Mouse (Mus musculus) Muller cell, postnatal 12 days (primary cell): Measurements from ENCODE around the gene Prr19.
A peak's percentile ranks its signal among the peaks of the same experiment; 100 is the strongest.
"Not testable (repeated sequence)": the region's sequence is repeated elsewhere in the genome, so short reads cannot be mapped to it uniquely, and the experiment has no call there.

Experiments used
- DNase-seq: peaks from one replicate; pipeline ENCODE4 v3.0.0-alpha.2; 2015; ENCODE audit errors: inconsistent ontology term

The Prr19 gene

DNA sequence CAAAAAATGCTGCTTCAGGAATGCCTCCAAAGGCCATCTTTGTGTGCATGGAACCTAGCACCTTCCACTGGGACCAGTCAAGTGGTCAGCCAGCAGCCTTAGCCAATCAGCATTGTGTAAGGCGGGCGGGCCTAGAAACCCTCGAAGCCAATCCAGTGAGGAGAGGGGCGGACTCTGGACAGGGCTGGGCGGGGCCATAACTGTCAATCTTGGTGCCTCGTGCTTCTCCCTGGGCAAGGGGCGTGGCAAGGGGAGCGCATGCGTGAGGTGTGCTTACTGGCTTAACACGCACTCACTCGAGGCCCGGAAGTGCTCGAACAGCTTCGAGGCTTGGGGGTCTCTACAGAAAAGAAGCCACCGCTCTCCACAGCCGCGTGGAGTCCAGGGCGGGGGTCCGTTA lies at the start of gene Prr19:
TSS of gene Prr19 (plus strand) at position 349 of the 400 bp plus-strand sequence.
- DNase-seq, result peak; percentile 57

DNA sequence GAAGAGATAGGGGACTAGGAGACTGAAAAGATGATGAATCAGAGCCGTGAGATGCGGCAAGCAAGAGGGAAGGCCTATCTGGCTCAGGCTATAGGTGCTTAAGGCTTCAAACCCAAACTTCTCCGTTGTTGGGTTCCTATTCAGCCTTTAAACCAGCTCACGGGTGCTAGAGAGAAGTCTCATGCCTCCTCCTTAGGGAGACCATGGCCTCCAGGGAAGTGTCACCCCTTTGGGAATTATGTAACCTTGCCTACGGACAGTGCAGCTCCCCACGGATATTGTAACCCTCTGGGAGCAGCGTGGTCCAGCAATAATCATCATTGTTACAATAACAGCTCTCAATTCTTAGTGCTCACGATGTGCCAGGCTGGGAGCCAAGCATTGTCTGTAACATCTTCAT lies 49.4 kb upstream of the Prr19 start:
- DNase-seq, result peak; percentile 42

DNA sequence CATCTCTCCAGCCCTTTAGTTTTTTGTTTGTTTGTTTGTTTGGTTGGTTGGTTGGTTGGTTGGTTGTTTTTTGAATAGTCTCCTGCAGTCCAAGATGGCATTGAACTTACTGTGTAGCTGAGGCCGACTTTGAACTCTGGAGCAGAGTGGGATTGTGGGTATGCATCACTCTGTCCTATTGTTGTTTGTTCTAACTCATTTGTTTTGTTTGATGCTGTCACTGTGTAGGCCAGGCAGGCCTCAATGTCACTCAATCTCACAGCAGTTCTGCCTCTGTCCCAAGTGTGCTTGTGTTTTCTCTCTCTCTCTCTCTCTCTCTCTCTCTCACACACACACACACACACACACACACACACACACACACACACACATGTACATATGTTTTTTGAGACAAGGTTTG lies 39.3 kb upstream of the Prr19 start:
- no peak for DNase-seq

DNA sequence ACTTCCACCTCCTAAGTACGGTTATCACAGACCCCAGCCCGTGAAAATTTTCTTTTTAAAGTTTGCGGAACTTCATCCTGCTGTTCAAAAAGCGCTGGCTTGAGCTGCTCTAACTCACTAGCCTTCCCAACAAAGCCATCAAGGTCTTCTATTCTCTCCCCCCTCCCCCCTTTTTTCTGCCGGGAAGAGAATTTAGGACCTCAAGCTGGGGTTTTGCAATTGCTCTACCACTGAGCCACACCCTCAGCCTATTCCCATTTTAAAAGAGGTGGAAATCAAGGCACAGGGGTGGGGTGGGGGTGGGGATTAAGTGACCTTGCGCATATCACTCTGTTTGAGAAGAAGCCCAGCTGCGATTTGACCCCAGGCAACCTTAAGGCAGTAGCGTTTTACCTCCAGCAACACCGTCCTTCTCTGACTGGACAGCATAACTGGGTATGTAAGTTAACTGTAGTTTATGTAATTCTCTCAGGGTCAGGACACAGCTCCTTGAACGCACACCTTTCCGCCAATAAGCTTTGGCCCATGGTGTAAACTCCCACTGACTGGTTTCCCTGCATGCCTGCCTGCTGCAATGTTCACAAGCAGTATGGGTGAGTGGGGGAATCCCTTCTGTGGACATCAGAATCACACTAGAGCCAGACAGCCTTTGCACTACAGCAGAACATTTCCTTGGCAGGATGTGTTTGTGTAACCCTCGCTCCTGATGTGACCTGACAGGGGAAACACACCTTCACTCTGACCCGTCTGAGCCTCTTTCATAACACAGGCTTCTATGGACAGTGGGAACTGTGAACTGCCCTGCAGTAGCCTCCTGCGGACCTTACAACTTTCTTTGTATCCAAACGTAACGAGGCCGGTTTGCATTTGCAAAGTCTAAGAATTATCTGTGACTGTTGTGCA lies 37.0 kb upstream of the Prr19 start:
- no peak for DNase-seq

DNA sequence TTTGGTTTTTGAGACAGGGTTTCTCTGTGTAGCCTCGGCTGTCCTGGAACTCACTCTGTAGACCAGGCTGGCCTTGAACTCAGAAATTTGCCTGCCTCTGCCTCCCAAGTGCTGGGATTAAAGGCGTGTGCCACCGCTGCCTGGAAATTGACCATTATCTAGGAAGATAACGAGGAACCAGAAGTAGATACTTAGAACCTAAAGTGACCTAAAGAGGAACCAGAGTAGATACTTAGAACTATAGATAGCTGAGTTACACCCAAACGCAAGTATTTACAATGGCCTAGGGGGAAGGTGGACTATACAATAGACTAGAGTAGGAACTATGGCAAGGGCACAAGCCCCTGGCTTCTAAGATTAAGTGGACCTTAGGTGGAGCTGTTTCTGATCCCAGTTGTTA lies 35.5 kb upstream of the Prr19 start:
- DNase-seq, result not testable (repeated sequence)

DNA sequence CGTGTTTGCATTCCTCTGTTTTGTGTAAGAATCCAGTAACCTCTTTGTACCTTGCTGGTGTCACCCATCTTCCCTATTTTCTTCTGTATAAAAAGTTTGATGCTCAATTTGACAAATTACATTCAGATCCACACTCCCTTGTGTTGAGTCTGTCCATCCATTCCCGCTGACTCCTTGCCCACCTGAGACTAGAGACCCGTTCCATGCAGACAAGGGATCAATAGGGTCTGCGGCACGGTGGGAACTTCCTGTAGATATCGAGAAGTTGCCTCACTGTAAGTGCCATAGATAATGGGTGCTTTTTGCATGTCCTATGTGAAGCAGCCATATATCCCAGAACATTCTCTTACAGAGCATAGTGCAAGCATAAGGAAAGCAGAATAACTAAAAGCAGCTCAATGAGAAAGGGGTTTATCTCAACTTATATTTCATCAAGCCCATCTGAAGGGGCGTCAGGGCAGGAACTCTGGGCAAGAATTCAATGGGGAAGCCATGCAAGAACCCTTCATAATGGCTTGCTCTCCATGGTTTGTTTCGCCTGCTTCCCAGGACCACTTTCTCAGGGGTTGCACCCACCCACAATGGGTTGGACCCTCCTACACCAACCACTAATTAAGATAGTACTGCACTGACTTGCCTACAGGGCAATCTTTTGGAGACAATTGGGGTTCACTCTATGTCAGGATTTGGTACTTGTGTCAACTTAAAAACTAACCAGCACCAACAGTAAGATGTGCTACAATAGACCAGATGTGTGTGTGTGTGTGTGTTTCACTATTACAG lies 34.8 kb upstream of the Prr19 start:
- no peak for DNase-seq

DNA sequence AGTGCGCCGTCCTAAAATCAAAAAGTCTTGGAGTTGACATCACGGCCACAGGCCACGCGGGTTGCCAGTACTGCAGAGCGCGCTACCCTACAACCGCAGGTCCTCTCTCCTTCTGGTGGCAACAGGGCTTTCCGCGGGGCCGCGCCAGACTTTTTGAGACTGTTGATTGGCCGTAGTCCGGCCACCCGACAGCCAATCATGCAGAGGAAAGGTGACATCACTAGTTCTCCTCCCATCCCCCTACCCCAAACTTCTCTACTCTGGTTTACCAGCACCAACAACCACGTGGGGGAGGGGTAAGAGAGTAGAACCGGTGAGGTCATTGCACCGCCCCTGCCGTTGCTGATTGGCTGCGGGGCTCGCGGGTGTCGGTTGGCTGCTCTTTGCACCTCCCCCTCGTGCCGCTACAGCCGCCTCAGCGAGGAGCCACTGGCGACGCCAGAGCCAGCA lies 33.9 kb upstream of the Prr19 start, which contains the start of gene Cic:
TSS of gene Cic (plus strand) at position 404 of the 450 bp plus-strand sequence.
- DNase-seq, result peak; percentile 100

DNA sequence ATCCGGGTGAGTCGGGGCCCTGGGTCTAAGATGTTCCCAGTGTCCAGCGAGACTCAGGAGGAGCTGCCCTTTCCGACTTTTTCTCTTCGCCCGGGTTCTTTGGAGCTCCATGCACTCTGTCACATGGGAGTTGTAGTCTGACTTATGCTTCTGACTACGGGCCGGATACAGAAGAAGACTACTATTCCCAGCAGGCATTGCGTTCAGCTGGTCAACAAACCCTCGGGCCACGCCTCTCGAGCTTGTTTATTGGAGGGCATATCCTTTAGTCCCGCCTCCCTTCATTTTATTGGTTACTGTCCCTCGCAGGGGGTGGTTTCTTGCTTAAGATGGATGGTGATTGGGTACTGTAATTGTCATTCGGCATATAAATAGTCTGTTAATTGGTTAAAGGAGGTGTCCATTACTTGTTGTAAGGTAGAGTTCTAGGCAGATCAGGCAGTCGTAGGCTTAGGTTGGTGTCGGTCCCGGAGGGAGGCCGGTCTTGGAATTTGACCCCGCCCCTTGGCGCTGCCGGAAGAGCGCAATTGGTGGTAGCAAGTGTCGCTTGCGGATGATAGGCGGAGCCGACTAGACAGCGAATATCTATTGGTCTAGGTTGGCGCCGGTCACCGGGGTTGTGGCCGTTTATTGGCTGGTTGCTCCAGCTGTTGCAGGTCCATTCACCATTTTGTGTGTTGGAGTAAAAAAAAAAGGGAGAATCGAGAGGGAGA lies 33.3 kb upstream of the Prr19 start:
- DNase-seq, result peak; percentile 100

DNA sequence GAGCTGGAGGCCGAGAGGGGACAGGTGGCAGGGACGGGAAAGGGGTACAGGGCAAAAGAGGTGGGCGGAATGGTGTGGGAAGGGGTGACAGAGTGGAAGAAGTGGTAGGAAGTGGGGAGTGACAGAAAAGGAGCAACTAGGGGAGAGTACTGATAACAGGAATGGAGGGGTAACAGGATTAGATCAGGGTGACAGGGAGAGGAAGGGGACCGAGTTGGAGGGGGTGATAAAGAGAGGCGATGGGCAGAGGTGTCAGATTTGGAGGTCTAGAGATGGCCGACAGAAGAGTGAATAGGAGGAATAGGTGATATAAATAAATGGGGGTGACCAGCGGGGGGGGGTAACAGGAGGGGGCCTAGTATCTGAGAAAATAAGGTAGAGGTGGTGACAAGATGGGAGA lies 32.6 kb upstream of the Prr19 start:
- DNase-seq, result no peak

DNA sequence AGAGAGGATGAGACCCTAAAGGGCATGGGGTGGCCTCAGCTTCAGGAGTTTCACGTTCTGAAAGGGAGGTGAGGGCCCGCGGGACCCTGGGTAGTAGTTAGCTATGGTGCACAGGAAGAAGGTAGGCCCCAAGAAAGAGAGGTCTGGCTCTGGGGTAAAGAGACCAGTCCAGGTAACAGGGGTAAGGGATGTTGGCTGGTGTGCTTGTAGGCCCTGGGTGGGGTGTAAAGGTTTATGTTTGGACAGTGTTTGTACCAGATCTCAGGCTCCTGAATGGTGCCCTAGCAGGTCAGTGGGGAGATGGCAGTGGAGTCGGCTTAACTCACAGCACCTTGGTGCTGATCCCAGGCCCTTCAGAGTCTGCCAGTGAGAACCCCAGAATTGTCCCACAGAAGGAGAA lies 32.2 kb upstream of the Prr19 start:
- no peak for DNase-seq

DNA sequence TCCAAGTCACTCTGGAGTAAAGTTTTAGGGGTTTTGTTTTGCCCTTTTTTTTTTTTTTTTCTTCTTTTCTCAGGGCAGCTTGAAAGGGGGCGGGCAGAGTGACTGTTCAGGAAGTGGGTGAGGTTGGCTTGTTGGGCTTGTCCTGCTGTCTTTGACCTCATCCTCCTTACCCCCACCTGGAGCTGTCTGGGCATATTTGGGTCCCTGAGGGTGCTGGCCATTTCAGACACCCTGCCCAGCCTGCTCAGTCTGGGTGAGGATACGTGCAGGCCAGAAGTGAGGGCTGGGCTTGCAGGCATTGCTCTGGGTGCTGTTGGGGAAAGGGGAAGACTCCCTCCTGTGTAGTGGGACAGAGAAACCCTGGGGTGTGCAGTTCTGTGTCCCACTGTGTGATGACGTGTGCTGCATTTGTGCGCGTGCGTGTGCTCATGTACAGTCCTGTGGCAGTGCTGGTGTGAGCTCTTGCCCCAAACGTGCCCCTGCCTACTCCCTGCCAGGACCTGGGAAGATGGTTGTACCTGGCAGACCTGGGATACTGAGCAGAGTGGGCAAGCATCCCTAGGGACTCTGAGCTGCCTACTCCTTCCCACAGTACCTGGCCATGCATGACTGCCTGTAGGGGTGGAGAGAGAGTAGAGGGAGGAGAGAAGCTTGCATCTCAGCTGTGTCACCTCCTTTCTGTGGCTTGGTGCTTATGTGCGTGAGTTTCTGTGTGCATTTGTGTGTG lies 31.5 kb upstream of the Prr19 start:
- DNase-seq, result no peak

DNA sequence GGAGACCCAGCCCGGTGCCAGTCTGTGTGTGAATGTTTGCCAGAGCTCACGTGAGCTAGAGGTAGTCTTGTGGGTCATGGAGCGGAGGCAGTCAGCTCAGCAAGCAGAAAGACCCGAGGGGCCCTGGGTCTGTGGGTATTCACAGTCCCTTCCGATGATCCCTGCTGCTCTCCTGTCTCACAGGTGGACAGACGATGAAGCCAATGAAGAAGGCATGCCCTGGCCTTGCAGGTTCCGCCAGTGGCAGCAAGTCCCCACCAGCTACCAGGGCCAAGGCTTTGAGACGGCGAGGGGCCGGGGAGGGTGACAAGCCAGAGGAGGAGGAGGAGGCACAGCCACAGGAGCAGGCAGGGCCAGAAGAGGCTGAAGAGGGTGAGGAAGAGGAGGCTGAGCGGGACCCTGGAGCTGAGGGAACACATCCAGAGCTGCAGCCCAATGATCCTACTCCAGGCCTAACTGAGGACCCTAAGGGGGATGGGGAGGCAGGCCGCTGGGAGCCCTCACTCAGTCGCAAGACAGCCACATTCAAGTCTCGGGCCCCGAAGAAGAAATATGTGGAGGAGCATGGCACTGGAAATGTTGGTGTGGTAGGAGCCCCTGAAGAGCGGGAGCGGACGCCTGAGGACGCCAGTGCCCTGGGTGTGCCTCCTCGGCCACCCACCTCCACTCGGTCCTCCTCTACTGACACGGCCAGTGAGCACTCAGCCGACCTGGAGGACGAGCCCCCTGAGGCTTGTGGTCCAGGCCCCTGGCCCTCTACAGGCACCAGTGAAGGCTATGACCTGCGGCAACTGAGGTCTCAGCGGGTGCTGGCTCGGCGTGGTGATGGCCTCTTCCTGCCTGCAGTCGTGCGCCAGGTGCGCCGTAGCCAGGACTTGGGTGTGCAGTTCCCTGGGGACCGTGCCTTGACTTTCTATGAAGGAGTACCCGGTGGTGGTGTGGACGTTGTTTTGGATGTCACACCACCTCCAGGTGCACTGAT lies 30.3 kb upstream of the Prr19 start:
- no peak for DNase-seq

DNA sequence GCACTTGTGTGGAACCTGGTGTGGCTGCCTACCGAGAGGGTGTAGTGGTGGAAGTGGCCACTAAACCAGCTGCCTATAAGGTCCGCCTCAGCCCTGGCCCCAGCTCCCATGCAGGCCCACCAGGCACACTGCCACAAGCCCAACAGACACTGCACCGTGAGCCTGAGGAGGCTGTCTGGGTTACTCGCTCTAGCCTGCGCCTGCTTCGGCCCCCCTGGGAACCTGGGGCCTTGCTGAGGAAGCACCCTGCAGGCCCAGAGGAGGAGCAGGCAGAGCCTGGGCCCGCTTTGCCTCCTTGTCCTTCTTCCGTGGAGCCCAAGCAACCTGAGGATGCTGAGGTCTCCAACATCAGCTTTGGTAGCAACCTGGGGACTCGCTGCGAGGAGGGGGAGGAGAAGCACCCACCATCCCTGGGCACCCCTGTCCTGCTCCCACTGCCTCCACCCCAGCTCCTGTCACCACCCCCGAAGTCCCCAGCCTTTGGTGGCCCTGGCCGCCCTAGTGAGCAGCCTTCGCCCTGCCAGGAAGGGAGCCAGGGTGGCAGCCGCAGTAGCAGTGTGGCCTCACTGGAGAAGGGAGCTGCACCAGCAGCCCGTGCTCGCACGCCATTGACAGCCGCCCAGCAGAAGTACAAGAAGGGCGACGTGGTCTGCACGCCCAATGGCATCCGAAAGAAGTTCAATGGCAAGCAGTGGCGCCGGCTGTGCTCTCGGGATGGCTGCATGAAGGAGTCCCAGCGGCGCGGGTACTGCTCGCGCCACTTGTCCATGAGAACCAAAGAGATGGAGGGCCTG lies 29.4 kb upstream of the Prr19 start:
- no peak for DNase-seq

DNA sequence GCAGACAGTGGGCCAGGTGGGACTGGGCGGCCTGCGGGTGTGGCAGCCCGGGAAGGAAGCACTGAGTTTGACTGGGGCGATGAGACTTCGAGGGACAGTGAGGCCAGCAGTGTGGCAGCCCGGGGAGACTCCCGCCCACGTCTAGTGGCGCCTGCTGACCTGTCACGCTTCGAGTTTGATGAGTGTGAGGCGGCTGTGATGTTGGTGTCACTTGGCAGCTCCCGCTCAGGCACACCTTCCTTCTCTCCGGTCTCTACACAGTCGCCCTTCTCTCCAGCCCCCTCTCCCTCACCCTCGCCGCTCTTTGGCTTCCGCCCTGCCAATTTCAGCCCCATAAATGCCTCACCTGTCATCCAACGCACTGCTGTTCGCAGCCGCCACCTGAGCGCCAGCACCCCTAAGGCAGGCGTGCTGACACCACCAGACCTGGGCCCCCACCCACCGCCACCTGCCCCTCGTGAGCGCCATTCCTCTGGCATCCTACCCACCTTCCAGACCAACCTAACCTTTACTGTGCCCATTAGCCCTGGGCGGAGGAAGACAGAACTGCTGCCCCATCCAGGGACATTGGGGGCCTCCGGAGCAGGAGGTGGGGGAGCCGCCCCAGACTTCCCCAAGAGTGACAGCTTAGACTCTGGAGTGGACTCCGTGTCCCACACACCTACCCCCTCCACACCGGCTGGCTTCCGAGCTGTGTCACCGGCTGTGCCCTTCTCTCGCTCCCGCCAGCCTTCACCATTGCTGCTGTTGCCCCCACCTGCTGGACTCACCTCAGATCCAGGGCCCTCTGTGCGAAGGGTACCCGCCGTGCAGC lies 28.6 kb upstream of the Prr19 start:
- DNase-seq, result no peak

DNA sequence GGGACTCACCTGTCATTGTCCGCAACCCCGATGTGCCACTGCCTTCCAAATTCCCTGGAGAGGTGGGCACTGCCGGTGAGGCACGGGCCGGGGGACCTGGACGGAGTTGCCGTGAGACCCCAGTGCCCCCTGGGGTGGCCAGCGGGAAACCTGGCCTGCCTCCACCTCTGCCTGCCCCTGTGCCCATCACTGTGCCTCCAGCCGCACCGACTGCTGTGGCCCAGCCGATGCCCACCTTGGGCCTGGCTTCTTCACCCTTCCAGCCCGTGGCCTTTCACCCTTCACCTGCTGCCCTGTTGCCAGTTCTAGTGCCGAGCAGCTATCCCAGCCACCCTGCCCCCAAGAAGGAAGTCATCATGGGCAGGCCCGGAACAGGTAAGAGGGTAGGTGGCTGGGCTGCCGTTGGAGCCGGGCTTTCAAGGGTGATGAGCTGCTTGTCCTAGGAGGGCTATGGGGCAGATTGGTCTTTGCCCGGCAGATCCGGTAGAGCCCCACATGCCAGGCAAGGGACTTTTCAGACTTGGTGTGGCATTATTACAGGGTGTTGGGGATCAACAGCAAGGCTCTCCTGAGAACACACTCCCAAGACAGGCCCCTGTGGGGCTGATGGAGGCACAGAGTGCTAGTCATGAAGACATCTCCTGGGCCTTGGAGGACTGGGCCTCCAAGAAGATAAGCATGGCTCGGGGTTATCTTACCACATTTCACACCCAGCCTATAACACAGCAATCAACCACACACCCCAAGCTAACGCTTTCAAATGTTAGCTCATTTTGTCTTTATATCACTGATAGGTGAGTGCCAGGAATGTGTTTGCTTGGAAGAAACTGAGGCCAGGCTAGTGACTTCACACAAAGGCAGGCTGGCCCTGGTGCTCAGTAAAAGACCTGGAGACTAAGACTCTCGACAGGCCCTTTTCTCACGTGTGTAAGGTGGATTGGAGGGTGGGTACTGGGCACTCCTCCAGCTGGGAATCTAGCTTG lies 27.7 kb upstream of the Prr19 start:
- DNase-seq, result no peak

DNA sequence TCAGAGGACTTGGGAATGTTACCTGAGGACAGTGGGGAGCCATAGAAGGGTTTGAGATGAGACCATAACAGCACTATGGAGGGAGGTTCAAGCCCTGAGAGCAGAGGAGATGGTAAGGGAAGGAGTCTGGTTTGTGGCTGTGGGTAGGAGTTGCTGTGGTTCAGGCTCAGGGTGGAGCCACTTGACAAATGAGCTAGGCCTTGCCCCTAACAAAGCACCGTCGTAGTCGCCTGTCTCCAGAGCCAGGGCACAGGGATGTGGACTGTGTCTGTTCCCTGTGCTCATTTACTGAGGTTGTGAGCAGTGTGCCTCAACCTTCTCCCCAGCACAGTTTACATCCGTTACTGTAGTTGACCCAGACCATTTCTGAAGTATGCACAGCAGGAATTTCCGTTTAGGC lies 26.6 kb upstream of the Prr19 start:
- DNase-seq, result peak; percentile 43

DNA sequence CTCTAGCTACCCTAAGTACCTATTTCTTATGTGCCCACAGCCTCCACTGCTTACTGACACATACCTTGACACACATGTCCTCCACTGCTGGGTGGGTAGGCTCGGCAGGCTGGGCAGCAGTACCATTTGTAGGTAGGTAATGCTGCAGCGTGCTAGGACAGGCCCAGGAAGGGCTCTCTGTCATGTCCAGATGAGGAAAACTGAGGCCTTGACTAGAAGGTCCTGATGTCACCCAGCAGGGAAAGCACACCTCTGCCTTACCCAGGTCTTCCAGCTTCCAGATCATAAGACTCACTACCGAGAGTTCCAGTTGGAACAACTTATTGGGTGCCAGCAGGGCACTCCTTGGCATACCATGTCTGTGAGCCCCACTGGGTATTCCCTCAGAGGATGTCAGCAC lies 26.2 kb upstream of the Prr19 start:
- DNase-seq, result no peak
